Mouse (Mus musculus): Measurements from ENCODE around the gene Rab3il1. TPM values are rescaled to one million over a fixed set of nuclear protein-coding genes. Genes with fewer than 3 reads are reported as not detected.

The Rab3il1 gene
- polyA plus RNA-seq, 1 experiment = 90.9 TPM

DNA sequence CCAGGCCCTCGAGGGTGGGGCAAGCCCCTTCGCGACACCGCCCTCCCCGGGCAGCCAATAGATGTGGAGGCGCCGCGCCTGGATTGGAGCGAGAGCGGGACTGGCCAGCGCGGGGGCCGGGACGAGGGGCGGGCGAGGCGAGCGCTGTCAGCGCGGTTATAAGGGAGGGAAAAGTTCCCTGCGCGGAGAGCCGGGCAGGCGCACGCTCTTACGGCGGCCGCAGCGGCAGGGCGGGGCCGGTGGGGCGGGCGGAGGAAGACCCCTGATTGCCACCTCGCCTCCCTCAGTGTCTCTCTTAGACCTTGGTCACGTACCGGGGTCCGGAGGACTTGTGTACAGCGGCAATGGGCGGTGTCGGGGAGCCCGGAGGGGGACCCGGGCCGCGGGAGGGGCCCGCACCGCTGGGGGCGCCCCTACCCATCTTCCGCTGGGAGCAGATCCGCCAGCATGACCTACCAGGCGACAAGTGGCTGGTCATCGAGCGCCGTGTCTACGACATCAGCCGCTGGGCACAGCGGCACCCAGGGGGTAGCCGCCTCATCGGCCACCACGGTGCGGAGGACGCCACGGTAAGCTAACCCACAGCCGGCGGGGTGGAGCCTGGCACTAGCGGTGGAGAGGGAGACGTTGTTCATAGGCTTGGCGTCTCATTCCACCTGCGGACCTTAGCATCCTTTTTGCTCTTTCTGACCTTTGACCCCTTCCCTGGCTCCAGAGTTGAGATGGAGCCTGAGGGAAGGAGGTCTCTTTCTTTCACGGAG is 40.1 kb downstream of the Rab3il1 start, which contains the start of gene Fads3:
Gene Fads3, plus strand, starts transcription at position 182 of the 761 bp plus-strand sequence.
- Histone ChIP-seq H3K9me3 (ENCODE audit: control insufficient read depth, low read length) (no peaks in the 10 kb centered on the region), H3K4me1 (ENCODE audit: control insufficient read depth) (peaks cover 80% of the 10 kb centered on the region), H3K27me3 (ENCODE audit: control insufficient read depth) (no peaks in the 10 kb centered on the region), H3K4me3 (replicated peaks) (peak within 1 kb of the TSS; percentile 75), H3K36me3 (ENCODE audit: control insufficient read depth) (peaks cover 91% of the 10 kb centered on the region)
- TF ChIP-seq TAL1 (IDR thresholded peaks at IDR 0.05; ENCODE audit: low read length) (no peak), GATA1 (IDR thresholded peaks at IDR 0.05; ENCODE audit: low read length) (no peak)

DNA sequence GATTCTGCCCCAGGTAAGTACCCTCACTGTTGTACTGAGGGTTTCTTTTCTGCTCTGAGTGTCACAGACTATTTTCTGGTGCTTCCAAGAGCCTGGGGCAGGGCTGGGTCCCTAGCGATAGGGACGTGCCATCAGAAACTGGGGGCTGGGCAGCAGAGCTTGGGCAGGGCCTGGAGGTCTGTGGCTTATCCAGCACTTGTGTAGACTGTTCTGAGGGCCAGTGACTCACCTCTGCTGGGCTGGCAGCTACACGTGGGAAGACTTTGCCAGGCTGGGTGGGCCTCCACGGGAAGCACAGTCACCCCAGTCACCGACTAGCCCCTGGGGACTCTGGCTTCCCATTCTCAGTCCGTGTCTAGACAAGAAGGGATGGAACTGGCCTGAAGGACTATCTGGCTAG is 40.8 kb downstream of the Rab3il1 start:
- Histone ChIP-seq H3K4me1 (ENCODE audit: control insufficient read depth) (peaks cover 86% of the 10 kb centered on the region), H3K4me3 (replicated peaks) (peak overlapping the region; percentile 75), H3K9me3 (ENCODE audit: control insufficient read depth, low read length) (no peaks in the 10 kb centered on the region), H3K27me3 (ENCODE audit: control insufficient read depth) (no peaks in the 10 kb centered on the region), H3K36me3 (ENCODE audit: control insufficient read depth) (peaks cover 91% of the 10 kb centered on the region)
- peak; percentile 78 for TF ChIP-seq GATA1 (IDR thresholded peaks at IDR 0.05; ENCODE audit: low read length)
- peak; percentile 80 for TF ChIP-seq TAL1 (IDR thresholded peaks at IDR 0.05; ENCODE audit: low read length)

DNA sequence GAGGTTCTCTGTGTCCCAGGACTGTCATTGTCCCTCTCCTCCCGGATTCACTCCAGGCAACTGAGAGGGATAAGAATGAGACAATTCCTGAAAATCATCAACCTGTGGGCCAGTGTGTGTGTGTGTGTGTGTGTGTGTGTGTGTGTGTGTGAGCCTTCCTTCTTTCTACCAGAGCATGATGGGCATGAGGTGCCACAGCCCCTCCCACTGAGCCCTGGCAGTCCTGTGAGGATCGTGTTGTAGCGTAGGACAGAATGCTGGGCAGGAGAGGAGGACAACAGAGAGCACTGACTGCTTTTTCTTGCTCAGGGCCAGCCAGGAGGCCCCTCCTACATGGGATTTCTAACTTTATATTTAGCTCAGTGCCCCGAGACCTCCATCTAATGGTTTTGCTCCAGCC is 41.3 kb downstream of the Rab3il1 start:
- no peaks in the 10 kb centered on the region for H3K27me3 ChIP-seq (ENCODE audit: control insufficient read depth)
- H3K4me3 ChIP-seq (replicated peaks) = peak overlapping the region; percentile 75
- H3K36me3 ChIP-seq (ENCODE audit: control insufficient read depth) = peaks cover 91% of the 10 kb centered on the region
- peaks cover 91% of the 10 kb centered on the region for H3K4me1 ChIP-seq (ENCODE audit: control insufficient read depth)
- no peaks in the 10 kb centered on the region for H3K9me3 ChIP-seq (ENCODE audit: control insufficient read depth, low read length)
- TF ChIP-seq GATA1 (IDR thresholded peaks at IDR 0.05; ENCODE audit: low read length) (no peak), TAL1 (IDR thresholded peaks at IDR 0.05; ENCODE audit: low read length) (no peak)

DNA sequence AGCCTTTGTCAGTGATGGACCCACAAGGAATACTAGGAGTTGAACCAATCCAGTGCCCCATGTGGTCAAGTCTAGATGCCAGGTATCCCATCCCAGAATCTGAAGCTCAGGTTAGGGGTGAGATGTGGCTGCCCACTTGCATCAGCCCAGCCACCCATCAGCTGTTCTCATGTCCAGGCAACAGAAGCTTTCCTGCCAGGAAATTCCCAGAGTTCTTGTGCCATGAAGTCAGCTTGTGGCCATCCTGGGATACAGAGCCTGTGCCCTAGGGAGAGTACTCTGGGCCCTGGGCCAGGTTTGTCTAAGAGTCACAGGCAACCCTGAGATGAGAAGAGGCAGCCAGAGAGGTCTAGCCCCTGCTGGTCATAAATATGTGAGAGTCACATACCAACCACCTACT is 42.2 kb downstream of the Rab3il1 start:
- TF ChIP-seq TAL1 (IDR thresholded peaks at IDR 0.05; ENCODE audit: low read length) = no peak
- no peak for TF ChIP-seq GATA1 (IDR thresholded peaks at IDR 0.05; ENCODE audit: low read length)
- H3K9me3 ChIP-seq (ENCODE audit: control insufficient read depth, low read length) = no peaks in the 10 kb centered on the region
- H3K4me3 ChIP-seq (replicated peaks) = peak overlapping the region; percentile 75
- H3K36me3 ChIP-seq (ENCODE audit: control insufficient read depth) = peaks cover 91% of the 10 kb centered on the region
- no peaks in the 10 kb centered on the region for H3K27me3 ChIP-seq (ENCODE audit: control insufficient read depth)
- peaks cover 95% of the 10 kb centered on the region for H3K4me1 ChIP-seq (ENCODE audit: control insufficient read depth)

DNA sequence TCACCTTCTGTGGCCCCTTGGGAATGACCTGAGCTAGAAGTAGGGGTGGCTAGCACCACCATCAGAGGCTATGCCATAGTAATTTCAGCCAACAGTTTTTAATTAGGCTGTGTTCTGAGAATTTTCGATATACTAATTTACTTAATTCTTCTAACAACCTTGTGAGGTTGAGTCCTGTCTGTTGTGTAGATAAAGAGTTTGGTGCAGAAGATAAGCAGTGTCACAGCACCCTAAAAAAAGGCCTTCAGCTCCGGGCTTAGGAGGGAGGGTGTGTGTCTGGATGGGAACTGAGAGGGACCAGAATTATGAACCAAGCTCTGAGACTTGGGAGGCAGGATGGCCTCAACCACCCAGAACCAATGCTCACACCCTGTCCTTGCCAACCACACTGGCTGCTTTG is 44.2 kb downstream of the Rab3il1 start:
- no peak for TF ChIP-seq TAL1 (IDR thresholded peaks at IDR 0.05; ENCODE audit: low read length)
- TF ChIP-seq GATA1 (IDR thresholded peaks at IDR 0.05; ENCODE audit: low read length) = no peak
- peak overlapping the region; percentile 75 for H3K4me3 ChIP-seq (replicated peaks)
- peaks cover 93% of the 10 kb centered on the region for H3K4me1 ChIP-seq (ENCODE audit: control insufficient read depth)
- peaks cover 91% of the 10 kb centered on the region for H3K36me3 ChIP-seq (ENCODE audit: control insufficient read depth)
- no peaks in the 10 kb centered on the region for H3K27me3 ChIP-seq (ENCODE audit: control insufficient read depth)
- H3K9me3 ChIP-seq (ENCODE audit: control insufficient read depth, low read length) = no peaks in the 10 kb centered on the region

DNA sequence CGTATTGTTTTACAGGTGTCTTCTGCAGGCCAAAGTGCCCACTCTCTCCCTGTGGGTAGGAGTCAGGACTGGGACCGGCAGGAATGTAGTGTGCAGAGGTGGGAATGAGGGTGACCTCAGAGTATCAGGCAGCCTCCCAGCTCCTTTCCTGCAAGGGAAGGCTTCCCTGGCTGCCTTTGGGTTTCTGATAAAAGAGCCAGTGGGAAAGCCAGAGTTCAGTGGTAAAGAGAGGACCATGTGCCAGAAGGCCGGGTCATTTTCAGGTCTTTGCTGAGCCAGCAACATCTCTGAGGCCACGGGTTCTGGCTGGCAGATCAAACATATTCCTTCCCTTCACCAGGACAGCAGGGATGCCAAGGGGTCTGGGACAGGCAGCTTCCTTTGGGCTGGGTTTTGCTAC is 44.9 kb downstream of the Rab3il1 start:
- Histone ChIP-seq H3K4me1 (ENCODE audit: control insufficient read depth) (peaks cover 88% of the 10 kb centered on the region), H3K9me3 (ENCODE audit: control insufficient read depth, low read length) (no peaks in the 10 kb centered on the region), H3K4me3 (replicated peaks) (peak overlapping the region; percentile 75), H3K36me3 (ENCODE audit: control insufficient read depth) (peaks cover 94% of the 10 kb centered on the region), H3K27me3 (ENCODE audit: control insufficient read depth) (no peaks in the 10 kb centered on the region)
- no peak for TF ChIP-seq GATA1 (IDR thresholded peaks at IDR 0.05; ENCODE audit: low read length)
- TF ChIP-seq TAL1 (IDR thresholded peaks at IDR 0.05; ENCODE audit: low read length) = no peak

DNA sequence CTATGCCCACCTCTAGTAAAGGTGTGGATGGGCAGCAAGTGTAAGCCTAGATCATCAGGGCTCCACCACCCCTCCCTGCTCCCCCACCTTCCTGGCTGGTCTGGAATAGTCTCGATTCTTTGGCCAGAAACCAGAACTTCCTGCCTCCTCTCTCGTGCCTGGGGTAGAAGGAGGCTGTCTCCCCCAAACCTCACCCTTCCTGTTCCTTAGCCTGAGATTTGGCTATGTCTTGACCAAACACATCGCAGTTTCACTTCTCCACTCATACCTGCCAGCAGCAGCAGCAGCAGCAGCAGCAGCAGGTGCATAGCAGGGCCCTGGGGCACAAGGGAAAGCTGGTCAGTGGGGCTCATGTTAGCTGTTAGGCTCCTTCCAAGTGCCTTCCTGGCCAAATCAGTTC is 45.5 kb downstream of the Rab3il1 start:
- no peaks in the 10 kb centered on the region for H3K9me3 ChIP-seq (ENCODE audit: control insufficient read depth, low read length)
- H3K27me3 ChIP-seq (ENCODE audit: control insufficient read depth) = no peaks in the 10 kb centered on the region
- H3K4me1 ChIP-seq (ENCODE audit: control insufficient read depth) = peaks cover 81% of the 10 kb centered on the region
- peaks cover 98% of the 10 kb centered on the region for H3K36me3 ChIP-seq (ENCODE audit: control insufficient read depth)
- no peak overlapping the region for H3K4me3 ChIP-seq (replicated peaks)
- TF ChIP-seq GATA1 (IDR thresholded peaks at IDR 0.05; ENCODE audit: low read length) (no peak), TAL1 (IDR thresholded peaks at IDR 0.05; ENCODE audit: low read length) (no peak)

DNA sequence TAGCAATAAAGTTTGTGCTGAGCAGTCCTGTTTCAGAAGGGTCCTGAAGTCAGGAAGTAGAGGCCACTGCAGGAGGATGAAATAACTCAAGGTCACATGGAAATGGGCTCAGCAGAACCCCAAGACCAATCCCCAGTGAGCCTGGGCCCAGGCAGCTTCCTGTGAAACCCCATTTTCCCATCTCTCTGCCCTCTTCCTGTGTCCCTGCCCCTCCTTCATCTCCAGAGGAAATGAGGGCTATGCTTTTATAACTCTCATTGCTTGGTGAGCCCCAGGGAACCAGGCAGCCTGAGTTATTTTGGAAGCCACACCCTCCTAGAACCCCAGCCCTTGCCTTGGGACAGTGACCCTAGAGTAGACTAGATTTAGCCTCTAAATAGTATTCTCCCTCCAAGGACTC is 48.1 kb downstream of the Rab3il1 start:
- Histone ChIP-seq H3K4me1 (ENCODE audit: control insufficient read depth) (peaks cover 56% of the 10 kb centered on the region), H3K9me3 (ENCODE audit: control insufficient read depth, low read length) (no peaks in the 10 kb centered on the region), H3K36me3 (ENCODE audit: control insufficient read depth) (peaks cover 100% of the 10 kb centered on the region), H3K4me3 (replicated peaks) (no peak overlapping the region), H3K27me3 (ENCODE audit: control insufficient read depth) (no peaks in the 10 kb centered on the region)
- TF ChIP-seq GATA1 (IDR thresholded peaks at IDR 0.05; ENCODE audit: low read length) (no peak), TAL1 (IDR thresholded peaks at IDR 0.05; ENCODE audit: low read length) (no peak)

DNA sequence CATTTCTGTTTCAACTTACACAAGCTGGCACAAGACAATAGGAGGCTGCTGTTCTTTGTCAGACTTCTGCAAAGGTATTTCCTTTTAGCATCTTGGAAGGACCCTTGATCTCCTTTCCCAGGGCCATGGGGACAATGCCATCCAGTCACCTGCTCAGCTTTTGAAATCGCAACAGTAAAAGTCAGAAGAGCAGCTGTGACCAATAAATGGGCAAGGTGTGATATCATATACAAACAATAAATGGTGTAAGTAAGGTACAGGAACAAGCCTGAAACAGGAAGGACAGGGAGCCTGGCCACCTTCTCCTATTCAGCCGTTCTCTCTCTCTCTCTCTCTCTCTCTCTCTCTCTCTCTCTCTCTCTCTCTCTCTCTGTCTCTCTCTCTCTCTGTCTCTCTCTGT is 49.0 kb downstream of the Rab3il1 start:
- Histone ChIP-seq H3K4me1 (ENCODE audit: control insufficient read depth) (peaks cover 47% of the 10 kb centered on the region), H3K36me3 (ENCODE audit: control insufficient read depth) (peaks cover 100% of the 10 kb centered on the region), H3K27me3 (ENCODE audit: control insufficient read depth) (no peaks in the 10 kb centered on the region)

More for the DNA sequence above, 49.0 kb downstream of the Rab3il1 start:
- TF ChIP-seq GATA1 (IDR thresholded peaks at IDR 0.05; ENCODE audit: low read length) = no peak
- TF ChIP-seq TAL1 (IDR thresholded peaks at IDR 0.05; ENCODE audit: low read length) = no peak
- Histone ChIP-seq H3K9me3 (ENCODE audit: control insufficient read depth, low read length) (no peaks in the 10 kb centered on the region), H3K4me3 (replicated peaks) (no peak overlapping the region)

Measured in erythroblast, embryonic 14.5 days (primary cell).